Mouse (Mus musculus): ENCODE data around the gene Cd59b. TPM values are rescaled to one million over a fixed set of nuclear protein-coding genes. Genes with fewer than 3 reads are reported as not detected.
"Not testable (repeated sequence)": the region's sequence is repeated elsewhere in the genome, so short reads cannot be mapped to it uniquely, and the experiment has no call there.

Cd59b gene
- polyA plus RNA-seq, 1 experiment from 2014 or later = 3.0 TPM

DNA sequence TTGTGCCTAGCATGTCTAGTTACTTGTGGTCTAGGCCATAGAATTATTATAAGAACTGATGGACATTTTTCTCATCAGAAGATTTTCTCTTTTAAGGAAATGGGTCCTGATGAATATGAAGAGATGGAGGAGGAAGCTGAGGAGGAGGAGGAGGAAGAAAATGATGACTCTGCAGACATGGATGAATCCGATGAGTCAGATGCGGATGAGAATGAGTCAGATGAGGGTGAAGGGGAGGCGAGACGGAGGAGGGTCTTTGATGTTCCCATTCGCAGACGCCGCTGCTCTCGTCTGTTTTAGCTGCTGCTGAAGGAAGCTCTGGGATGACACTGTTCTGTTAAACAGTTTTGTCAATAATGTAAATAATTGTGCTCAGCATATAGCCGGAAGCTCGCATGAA is 9.9 kb upstream of the Cd59b start:
- no peak overlapping the region for H3K4me3 ChIP-seq (ENCODE audit: low read length)
- 87% methylated on average over 10 of the region's 10 CpGs for WGBS
- H3K27ac ChIP-seq (ENCODE audit: low read depth, low read length) = no peak overlapping the region
- no peak for ATAC-seq
- peaks cover 17% of the 10 kb centered on the region for H3K36me3 ChIP-seq (ENCODE audit: control insufficient read depth, insufficient read depth, low read length)
- H3K9me3 ChIP-seq (ENCODE audit: control insufficient read depth, low read length) = no peaks in the 10 kb centered on the region
- H3K4me2 ChIP-seq (ENCODE audit: low read length) = no peak overlapping the region
- H3K9ac ChIP-seq (ENCODE audit: low read depth, low read length) = no peak overlapping the region
- no peaks in the 10 kb centered on the region for H3K27me3 ChIP-seq (replicated peaks; ENCODE audit: control insufficient read depth, insufficient read depth, low read length)
- H3K4me1 ChIP-seq (ENCODE audit: control insufficient read depth, insufficient read depth, low read depth, low read length) = no peaks in the 10 kb centered on the region

DNA sequence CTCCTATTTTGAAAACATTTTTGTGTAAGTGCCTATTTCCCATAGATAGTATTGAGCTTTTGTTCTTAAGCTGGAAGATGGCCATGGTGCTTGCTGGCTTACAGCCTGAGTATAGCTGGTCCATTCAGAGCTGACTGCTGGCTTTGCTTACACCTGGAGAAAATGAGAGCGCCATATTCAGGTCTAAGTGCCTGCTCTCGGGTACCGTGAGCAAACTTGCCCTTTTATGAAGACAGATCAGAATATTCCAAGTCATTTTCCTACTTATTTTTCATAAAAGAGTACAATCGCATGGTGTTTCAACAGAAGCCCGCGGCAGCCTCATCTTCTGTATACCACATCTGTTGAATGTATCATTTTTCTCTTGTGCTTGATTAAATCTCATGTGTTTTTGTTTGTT is 8.7 kb upstream of the Cd59b start:
- Histone ChIP-seq H3K9me3 (ENCODE audit: control insufficient read depth, low read length) (no peaks in the 10 kb centered on the region), H3K4me3 (ENCODE audit: low read length) (no peak overlapping the region), H3K4me1 (ENCODE audit: control insufficient read depth, insufficient read depth, low read depth, low read length) (no peaks in the 10 kb centered on the region), H3K4me2 (ENCODE audit: low read length) (no peak overlapping the region), H3K9ac (ENCODE audit: low read depth, low read length) (no peak overlapping the region), H3K36me3 (ENCODE audit: control insufficient read depth, insufficient read depth, low read length) (peaks cover 11% of the 10 kb centered on the region), H3K27me3 (replicated peaks; ENCODE audit: control insufficient read depth, insufficient read depth, low read length) (no peaks in the 10 kb centered on the region), H3K27ac (ENCODE audit: low read depth, low read length) (no peak overlapping the region)
- WGBS = 97% methylated on average over 6 of the region's 6 CpGs
- ATAC-seq = no peak

DNA sequence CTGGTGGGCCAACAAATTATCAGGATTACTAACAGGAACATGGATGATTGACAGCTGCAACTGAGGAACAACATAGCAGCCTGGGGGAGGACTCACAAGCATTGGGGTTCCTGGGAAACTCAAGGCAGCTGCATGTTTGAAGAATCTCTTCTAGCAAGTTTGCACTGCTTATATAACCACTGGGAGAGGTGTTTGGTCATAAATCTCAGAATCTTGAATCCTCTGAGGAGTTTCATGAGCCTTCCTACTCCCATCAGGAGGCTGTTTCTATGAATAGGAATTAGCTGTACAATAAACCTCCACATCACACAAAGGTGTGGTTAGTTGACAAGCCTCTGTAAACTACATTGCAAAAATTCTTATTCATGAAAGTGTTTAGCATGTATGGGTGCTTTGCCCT is 7.0 kb upstream of the Cd59b start:
- Histone ChIP-seq H3K36me3 (ENCODE audit: control insufficient read depth, insufficient read depth, low read length) (peaks cover 11% of the 10 kb centered on the region), H3K9me3 (ENCODE audit: control insufficient read depth, low read length) (no peaks in the 10 kb centered on the region), H3K27ac (ENCODE audit: low read depth, low read length) (no peak overlapping the region), H3K4me3 (ENCODE audit: low read length) (no peak overlapping the region), H3K4me1 (ENCODE audit: control insufficient read depth, insufficient read depth, low read depth, low read length) (no peaks in the 10 kb centered on the region), H3K9ac (ENCODE audit: low read depth, low read length) (no peak overlapping the region), H3K4me2 (ENCODE audit: low read length) (no peak overlapping the region), H3K27me3 (replicated peaks; ENCODE audit: control insufficient read depth, insufficient read depth, low read length) (no peaks in the 10 kb centered on the region)
- no peak for ATAC-seq

DNA sequence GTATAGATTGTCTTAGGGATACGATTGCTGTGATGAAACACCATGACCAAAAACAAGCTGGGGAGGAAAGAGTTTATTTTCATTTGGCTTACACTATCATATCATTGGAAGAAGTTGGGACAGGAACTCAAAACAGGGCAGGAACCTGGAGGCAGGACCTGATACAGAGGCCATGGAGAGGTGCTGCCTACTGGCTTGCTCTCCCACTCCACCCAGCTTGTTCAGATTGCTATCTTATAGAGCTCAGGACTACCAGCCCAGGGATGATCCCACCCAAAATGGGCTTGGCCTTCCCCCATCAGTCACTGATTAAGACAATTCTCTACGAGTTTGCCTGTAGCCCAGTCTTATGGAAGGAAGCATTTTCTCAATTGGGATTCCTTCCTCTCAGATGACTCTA is 5.5 kb upstream of the Cd59b start:
- Histone ChIP-seq H3K9ac (ENCODE audit: low read depth, low read length) (no peak overlapping the region), H3K4me1 (ENCODE audit: control insufficient read depth, insufficient read depth, low read depth, low read length) (no peaks in the 10 kb centered on the region), H3K36me3 (ENCODE audit: control insufficient read depth, insufficient read depth, low read length) (peaks cover 7% of the 10 kb centered on the region), H3K27ac (ENCODE audit: low read depth, low read length) (no peak overlapping the region), H3K27me3 (replicated peaks; ENCODE audit: control insufficient read depth, insufficient read depth, low read length) (no peaks in the 10 kb centered on the region), H3K4me3 (ENCODE audit: low read length) (no peak overlapping the region), H3K4me2 (ENCODE audit: low read length) (no peak overlapping the region), H3K9me3 (ENCODE audit: control insufficient read depth, low read length) (no peaks in the 10 kb centered on the region)
- ATAC-seq = no peak
- 82% methylated on average over 2 of the region's 2 CpGs for WGBS

DNA sequence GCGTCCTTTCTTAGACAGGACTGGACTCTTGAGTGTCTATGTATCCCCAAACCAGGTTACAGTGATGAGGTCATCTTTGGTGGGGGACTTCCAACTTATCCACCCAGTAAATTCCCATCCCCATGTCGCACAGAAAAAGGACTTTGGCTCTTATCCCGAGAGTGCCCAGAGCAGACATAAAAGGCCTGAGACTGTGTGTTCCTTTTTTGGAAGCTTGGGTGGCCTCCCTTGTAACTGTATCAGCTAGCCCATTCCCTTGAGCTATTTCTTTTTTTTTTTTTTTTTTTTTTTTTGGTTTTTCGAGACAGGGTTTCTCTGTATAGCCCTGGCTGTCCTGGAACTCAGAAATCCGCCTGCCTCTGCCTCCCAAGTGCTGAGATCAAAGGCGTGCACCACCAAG is 4.1 kb upstream of the Cd59b start, which contains the start of gene Gm10912:
Gene Gm10912 (plus strand): TSS at position 301 of the 400 bp plus-strand sequence.
- not testable (repeated sequence) for H3K9me3 ChIP-seq (ENCODE audit: control insufficient read depth, low read length); ATAC-seq; H3K27me3 ChIP-seq (replicated peaks; ENCODE audit: control insufficient read depth, insufficient read depth, low read length); H3K4me2 ChIP-seq (ENCODE audit: low read length); H3K4me3 ChIP-seq (ENCODE audit: low read length); H3K27ac ChIP-seq (ENCODE audit: low read depth, low read length); H3K36me3 ChIP-seq (ENCODE audit: control insufficient read depth, insufficient read depth, low read length); H3K4me1 ChIP-seq (ENCODE audit: control insufficient read depth, insufficient read depth, low read depth, low read length); H3K9ac ChIP-seq (ENCODE audit: low read depth, low read length)
- WGBS = 93% methylated on average over 5 of the region's 6 CpGs

DNA sequence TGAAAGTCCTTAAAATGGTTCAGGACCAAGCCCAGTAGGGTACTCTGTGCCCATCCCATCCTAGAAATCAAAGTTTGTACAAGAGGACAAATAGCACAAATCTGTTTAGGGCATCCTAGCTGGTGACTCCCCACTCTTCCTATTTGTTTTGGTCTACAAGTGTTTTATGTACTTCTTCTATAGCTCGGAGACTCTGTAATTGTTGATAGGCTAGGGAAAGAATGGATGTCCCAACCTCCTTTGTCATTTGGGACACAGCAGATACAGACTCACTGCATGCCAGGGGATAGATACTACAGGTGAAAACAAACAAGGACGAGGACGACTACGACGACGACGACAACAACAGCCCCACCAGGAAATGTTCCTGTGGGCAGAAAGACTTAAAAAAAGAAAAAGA is 1.2 kb upstream of the Cd59b start, which contains the start of gene Gm10799:
Gene Gm10799 (minus strand): TSS at position 101 of the 400 bp plus-strand sequence.
- not testable (repeated sequence) for H3K4me3 ChIP-seq (ENCODE audit: low read length); H3K9ac ChIP-seq (ENCODE audit: low read depth, low read length); H3K27me3 ChIP-seq (replicated peaks; ENCODE audit: control insufficient read depth, insufficient read depth, low read length); H3K4me1 ChIP-seq (ENCODE audit: control insufficient read depth, insufficient read depth, low read depth, low read length); H3K27ac ChIP-seq (ENCODE audit: low read depth, low read length); H3K9me3 ChIP-seq (ENCODE audit: control insufficient read depth, low read length); ATAC-seq; H3K36me3 ChIP-seq (ENCODE audit: control insufficient read depth, insufficient read depth, low read length); H3K4me2 ChIP-seq (ENCODE audit: low read length)
- 85% methylated on average over 7 of the region's 7 CpGs for WGBS

GRCm38 (mm10) chr2:104078285-104078684 is 8.6 kb downstream of the Cd59b start:
- not testable (repeated sequence) for H3K9me3 ChIP-seq (ENCODE audit: control insufficient read depth, low read length); H3K9ac ChIP-seq (ENCODE audit: low read depth, low read length); H3K4me2 ChIP-seq (ENCODE audit: low read length); H3K27me3 ChIP-seq (replicated peaks; ENCODE audit: control insufficient read depth, insufficient read depth, low read length); H3K4me1 ChIP-seq (ENCODE audit: control insufficient read depth, insufficient read depth, low read depth, low read length); H3K36me3 ChIP-seq (ENCODE audit: control insufficient read depth, insufficient read depth, low read length); H3K27ac ChIP-seq (ENCODE audit: low read depth, low read length); H3K4me3 ChIP-seq (ENCODE audit: low read length); ATAC-seq
- 77% methylated on average over 5 of the region's 5 CpGs for WGBS

DNA sequence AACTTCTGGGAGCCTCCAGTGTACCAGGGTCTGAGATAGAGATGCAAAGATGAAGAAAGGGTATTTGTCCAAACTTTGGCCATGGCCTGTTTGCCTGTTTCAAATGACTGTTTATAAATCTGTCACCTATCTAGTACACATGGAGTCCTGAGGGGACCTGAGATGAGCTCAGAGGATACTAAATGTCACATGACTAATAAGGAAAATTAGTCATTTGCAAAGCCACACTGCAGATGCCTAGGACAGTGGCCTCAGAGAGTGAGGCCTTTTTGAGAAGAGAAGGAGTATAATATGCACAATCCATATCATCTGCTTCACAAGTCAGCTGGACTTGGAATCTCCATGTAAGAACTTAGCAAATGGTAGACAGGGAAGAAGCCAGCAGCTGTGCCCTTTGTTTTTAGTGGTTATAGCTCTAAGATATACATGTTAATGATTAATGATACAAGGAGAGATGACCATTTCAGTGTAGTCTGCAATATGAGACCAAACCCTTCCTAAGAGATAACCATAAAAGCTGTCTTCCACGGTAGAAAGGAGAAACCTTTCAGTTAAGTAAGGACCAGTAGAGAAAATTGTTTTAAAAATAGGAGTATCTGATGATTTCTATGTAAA is 11.9 kb downstream of the Cd59b start:
- not testable (repeated sequence) for H3K27me3 ChIP-seq (replicated peaks; ENCODE audit: control insufficient read depth, insufficient read depth, low read length); H3K4me1 ChIP-seq (ENCODE audit: control insufficient read depth, insufficient read depth, low read depth, low read length); H3K27ac ChIP-seq (ENCODE audit: low read depth, low read length); H3K9ac ChIP-seq (ENCODE audit: low read depth, low read length); H3K36me3 ChIP-seq (ENCODE audit: control insufficient read depth, insufficient read depth, low read length); ATAC-seq; H3K9me3 ChIP-seq (ENCODE audit: control insufficient read depth, low read length); H3K4me2 ChIP-seq (ENCODE audit: low read length); H3K4me3 ChIP-seq (ENCODE audit: low read length)
- no CpG with 5 or more reads among the region's 1 CpGs for WGBS

DNA sequence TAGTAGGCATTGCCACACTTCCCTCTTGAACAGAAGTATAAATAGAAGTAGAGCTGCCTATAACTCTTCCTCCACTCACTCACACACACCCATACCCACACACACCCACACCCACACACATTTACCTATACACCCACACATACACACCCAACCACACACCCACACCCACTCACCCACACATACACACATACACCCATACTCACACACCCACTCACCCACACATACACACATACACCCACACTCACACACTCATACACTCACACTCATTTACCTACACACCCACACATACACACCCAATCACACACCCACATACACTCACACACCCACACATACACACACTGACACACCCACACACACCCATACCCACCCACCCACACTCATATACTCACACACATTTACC is 12.8 kb downstream of the Cd59b start:
- no peak overlapping the region for H3K27ac ChIP-seq (ENCODE audit: low read depth, low read length)
- H3K9ac ChIP-seq (ENCODE audit: low read depth, low read length) = no peak overlapping the region
- ATAC-seq = peak; percentile 30; the same call in 1 of the 2 replicates
- H3K4me1 ChIP-seq (ENCODE audit: control insufficient read depth, insufficient read depth, low read depth, low read length) = no peaks in the 10 kb centered on the region
- no peak overlapping the region for H3K4me3 ChIP-seq (ENCODE audit: low read length)
- no peaks in the 10 kb centered on the region for H3K36me3 ChIP-seq (ENCODE audit: control insufficient read depth, insufficient read depth, low read length)
- no peak overlapping the region for H3K4me2 ChIP-seq (ENCODE audit: low read length)
- H3K27me3 ChIP-seq (replicated peaks; ENCODE audit: control insufficient read depth, insufficient read depth, low read length) = no peaks in the 10 kb centered on the region
- H3K9me3 ChIP-seq (ENCODE audit: control insufficient read depth, low read length) = no peaks in the 10 kb centered on the region

DNA sequence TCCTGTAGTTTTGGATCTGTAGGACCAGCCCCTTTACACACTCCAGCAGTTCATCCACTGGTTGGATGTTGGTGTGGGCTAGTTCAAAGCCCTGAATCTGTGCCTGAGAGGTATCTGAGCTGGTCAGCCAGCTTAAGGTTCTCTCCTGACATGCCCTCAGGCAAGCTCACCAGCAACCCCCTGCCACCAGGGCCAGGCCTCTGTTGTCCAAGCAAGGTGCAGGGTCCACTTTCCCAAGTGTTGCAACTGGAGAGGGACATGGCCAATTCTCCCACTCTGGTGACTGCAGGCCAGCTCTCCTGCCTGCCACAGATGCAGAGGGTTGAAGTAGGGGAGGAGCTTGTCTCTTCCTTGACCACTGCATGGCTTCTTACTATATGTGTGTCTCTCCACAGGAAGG is 14.4 kb downstream of the Cd59b start:
- H3K27me3 ChIP-seq (replicated peaks; ENCODE audit: control insufficient read depth, insufficient read depth, low read length); ATAC-seq; H3K27ac ChIP-seq (ENCODE audit: low read depth, low read length); H3K9me3 ChIP-seq (ENCODE audit: control insufficient read depth, low read length); H3K9ac ChIP-seq (ENCODE audit: low read depth, low read length); H3K4me2 ChIP-seq (ENCODE audit: low read length); H3K4me3 ChIP-seq (ENCODE audit: low read length); H3K36me3 ChIP-seq (ENCODE audit: control insufficient read depth, insufficient read depth, low read length); H3K4me1 ChIP-seq (ENCODE audit: control insufficient read depth, insufficient read depth, low read depth, low read length): not testable (repeated sequence)

Data from hindbrain, embryonic 16.5 days (tissue).